Mouse (Mus musculus) MEL (cell line): ENCODE data around the gene Gne.

Experiments used
- CTCF ChIP-seq, 3 experiments: IDR thresholded peaks in 2 of 3; conservative IDR thresholded peaks in 1 of 3; 2 replicates each; pipeline ENCODE4 v1.5.1; 2011 to 2012; ENCODE audit warnings: low read length in 3 of 3, low read depth in 2 of 3, mild to moderate bottlenecking in 2 of 3, improper control_type of control experiment in 1 of 3, inconsistent platforms in 1 of 3, mixed read lengths in 1 of 3, moderate library complexity in 1 of 3; ENCODE audit not compliant: control insufficient read depth in 1 of 3, insufficient read depth in 1 of 3, poor library complexity in 1 of 3, severe bottlenecking in 1 of 3
- GABPA ChIP-seq: IDR thresholded peaks from 2 replicates; pipeline ENCODE4 v1.6.1; 2012; ENCODE audit warnings: low read depth, mild to moderate bottlenecking, inconsistent platforms, low read length, improper control_type of control experiment, moderate library complexity
- KAT2A ChIP-seq: conservative IDR thresholded peaks from 2 replicates; pipeline ENCODE4 v1.6.1; 2012; ENCODE audit warnings: low read depth, low read length, improper control_type of control experiment, inconsistent platforms
- MYB ChIP-seq: IDR thresholded peaks from 2 replicates; pipeline ENCODE4 v1.6.1; 2011; ENCODE audit warnings: mild to moderate bottlenecking, low read depth, low read length, improper control_type of control experiment

DNA sequence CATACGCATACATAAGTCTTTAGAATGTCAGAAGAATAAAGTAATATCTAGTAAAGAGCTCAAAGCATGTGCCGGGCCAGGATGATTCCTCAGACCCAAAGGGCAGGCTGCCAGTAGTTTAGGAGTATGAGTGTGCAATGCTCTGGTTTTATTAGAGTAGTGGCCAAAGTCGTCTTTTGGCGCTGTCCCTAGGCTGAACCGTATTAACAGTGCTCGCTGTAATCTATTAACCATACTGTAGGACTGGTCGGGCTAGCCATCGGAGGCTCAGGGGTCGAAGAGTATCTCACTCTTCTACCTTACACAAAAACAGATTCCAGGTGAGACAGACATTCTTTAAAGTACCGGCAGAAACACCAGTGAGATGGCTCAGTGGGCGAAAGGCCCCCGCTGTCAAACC, 67.2 kb downstream of the Gne start:
- TF ChIP-seq CTCF (IDR thresholded peaks at IDR 0.05 in 2 of 3, conservative IDR thresholded peaks at IDR 0.05 in 1 of 3; ENCODE audit: control insufficient read depth in 1 of 3, insufficient read depth in 1 of 3, low read depth in 2 of 3, low read length in 3 of 3, poor library complexity in 1 of 3, severe bottlenecking in 1 of 3) (no peak), GABPA (no peak), KAT2A (no peak), MYB (no peak)
